Mouse (Mus musculus): Measurements from ENCODE around the gene Plppr3. TPM values are rescaled to one million over a fixed set of nuclear protein-coding genes. Genes with fewer than 3 reads are reported as not detected.

Plppr3 gene
- total and polyA plus RNA-seq, 2 experiments from 2014 or later = 2.5 to 5.9 TPM

- TF ChIP-seq CTCF (IDR thresholded peaks at IDR 0.05; ENCODE audit: low read depth) (no peak), EP300 (IDR thresholded peaks at IDR 0.05; ENCODE audit: low read depth) (no peak)
- DNase-seq (ENCODE audit: low spot score) = no peak
- H3K4me2 ChIP-seq (ENCODE audit: low read depth, low read length) = no peak overlapping the region
- H3K27me3 ChIP-seq (ENCODE audit: control insufficient read depth, insufficient read depth, low read length) = no peaks in the 10 kb centered on the region
- peaks cover 3% of the 10 kb centered on the region; the same call in 1 of the 2 replicates for H3K4me1 ChIP-seq (ENCODE audit: control insufficient read depth, insufficient read depth)
- no peak for ATAC-seq (ENCODE audit: insufficient read depth, low read depth)
- peaks cover 11% of the 10 kb centered on the region for H3K36me3 ChIP-seq (replicated peaks; ENCODE audit: control insufficient read depth, insufficient read depth, low read length)
- no peak overlapping the region for H3K9ac ChIP-seq (replicated peaks; ENCODE audit: low read depth, low read length)
- 91% methylated on average over 11 of the region's 12 CpGs for WGBS
- no peak overlapping the region for H3K27ac ChIP-seq (ENCODE audit: low read depth)
- H3K9me3 ChIP-seq (replicated peaks; ENCODE audit: control insufficient read depth, low read length) = no peaks in the 10 kb centered on the region
- H3K4me3 ChIP-seq (ENCODE audit: low read depth, low read length) = no peak overlapping the region
Observed at GRCm38 (mm10) chr10:79821731-79822130, 52.7 kb downstream of the Plppr3 start.

- Histone ChIP-seq H3K36me3 (replicated peaks; ENCODE audit: control insufficient read depth, insufficient read depth, low read length) (peaks cover 19% of the 10 kb centered on the region), H3K27ac (ENCODE audit: low read depth) (no peak within 1 kb of the TSS), H3K4me1 (ENCODE audit: control insufficient read depth, insufficient read depth) (peaks cover 3% of the 10 kb centered on the region; the same call in 1 of the 2 replicates), H3K4me2 (ENCODE audit: low read depth, low read length) (no peak within 1 kb of the TSS), H3K9me3 (replicated peaks; ENCODE audit: control insufficient read depth, low read length) (no peaks in the 10 kb centered on the region), H3K27me3 (ENCODE audit: control insufficient read depth, insufficient read depth, low read length) (no peaks in the 10 kb centered on the region), H3K4me3 (ENCODE audit: low read depth, low read length) (no peak within 1 kb of the TSS), H3K9ac (replicated peaks; ENCODE audit: low read depth, low read length) (no peak within 1 kb of the TSS)
- 67% methylated on average over 11 of the region's 11 CpGs for WGBS
- DNase-seq (ENCODE audit: low spot score) (no peak), ATAC-seq (ENCODE audit: insufficient read depth, low read depth) (no peak)
- TF ChIP-seq CTCF (IDR thresholded peaks at IDR 0.05; ENCODE audit: low read depth) = no peak
- no peak for TF ChIP-seq EP300 (IDR thresholded peaks at IDR 0.05; ENCODE audit: low read depth)
Observed at GRCm38 (mm10) chr10:79820782-79821181, 53.7 kb downstream of the Plppr3 start, which contains the start of gene Misp. Gene Misp, plus strand, starts transcription at chr10:79820989.

- Histone ChIP-seq H3K4me1 (ENCODE audit: control insufficient read depth, insufficient read depth) (peaks cover 3% of the 10 kb centered on the region; the same call in 1 of the 2 replicates), H3K36me3 (replicated peaks; ENCODE audit: control insufficient read depth, insufficient read depth, low read length) (peaks cover 24% of the 10 kb centered on the region), H3K9me3 (replicated peaks; ENCODE audit: control insufficient read depth, low read length) (no peaks in the 10 kb centered on the region), H3K27me3 (ENCODE audit: control insufficient read depth, insufficient read depth, low read length) (no peaks in the 10 kb centered on the region), H3K4me3 (ENCODE audit: low read depth, low read length) (no peak overlapping the region), H3K9ac (replicated peaks; ENCODE audit: low read depth, low read length) (no peak overlapping the region), H3K27ac (ENCODE audit: low read depth) (no peak overlapping the region), H3K4me2 (ENCODE audit: low read depth, low read length) (no peak overlapping the region)
- ATAC-seq (ENCODE audit: insufficient read depth, low read depth) (no peak), DNase-seq (ENCODE audit: low spot score) (no peak)
- 74% methylated on average over 8 of the region's 8 CpGs for WGBS
- no peak for TF ChIP-seq EP300 (IDR thresholded peaks at IDR 0.05; ENCODE audit: low read depth)
- TF ChIP-seq CTCF (IDR thresholded peaks at IDR 0.05; ENCODE audit: low read depth) = no peak
Observed at GRCm38 (mm10) chr10:79820277-79820676, 54.2 kb downstream of the Plppr3 start.

GRCm38 (mm10) chr10:79819606-79820005, 54.8 kb downstream of the Plppr3 start:
- no peak overlapping the region for H3K4me3 ChIP-seq (ENCODE audit: low read depth, low read length)
- H3K4me2 ChIP-seq (ENCODE audit: low read depth, low read length) = no peak overlapping the region
- ATAC-seq (ENCODE audit: insufficient read depth, low read depth) (no peak), DNase-seq (ENCODE audit: low spot score) (no peak)
- no peak overlapping the region for H3K9ac ChIP-seq (replicated peaks; ENCODE audit: low read depth, low read length)
- WGBS = 87% methylated on average over 17 of the region's 17 CpGs
- TF ChIP-seq EP300 (IDR thresholded peaks at IDR 0.05; ENCODE audit: low read depth) = no peak
- no peaks in the 10 kb centered on the region for H3K9me3 ChIP-seq (replicated peaks; ENCODE audit: control insufficient read depth, low read length)
- peaks cover 3% of the 10 kb centered on the region; the same call in 1 of the 2 replicates for H3K4me1 ChIP-seq (ENCODE audit: control insufficient read depth, insufficient read depth)
- H3K36me3 ChIP-seq (replicated peaks; ENCODE audit: control insufficient read depth, insufficient read depth, low read length) = peaks cover 25% of the 10 kb centered on the region
- H3K27me3 ChIP-seq (ENCODE audit: control insufficient read depth, insufficient read depth, low read length) = no peaks in the 10 kb centered on the region
- H3K27ac ChIP-seq (ENCODE audit: low read depth) = no peak overlapping the region

GRCm38 (mm10) chr10:79818225-79818624, 56.2 kb downstream of the Plppr3 start:
- H3K9ac ChIP-seq (replicated peaks; ENCODE audit: low read depth, low read length) = no peak overlapping the region
- H3K36me3 ChIP-seq (replicated peaks; ENCODE audit: control insufficient read depth, insufficient read depth, low read length) = peaks cover 25% of the 10 kb centered on the region
- no peak overlapping the region for H3K27ac ChIP-seq (ENCODE audit: low read depth)
- no peaks in the 10 kb centered on the region for H3K9me3 ChIP-seq (replicated peaks; ENCODE audit: control insufficient read depth, low read length)
- no peaks in the 10 kb centered on the region for H3K27me3 ChIP-seq (ENCODE audit: control insufficient read depth, insufficient read depth, low read length)
- DNase-seq (ENCODE audit: low spot score) = no peak
- 64% methylated on average over 4 of the region's 4 CpGs for WGBS
- H3K4me1 ChIP-seq (ENCODE audit: control insufficient read depth, insufficient read depth) = no peaks in the 10 kb centered on the region
- TF ChIP-seq EP300 (IDR thresholded peaks at IDR 0.05; ENCODE audit: low read depth) (no peak), CTCF (IDR thresholded peaks at IDR 0.05; ENCODE audit: low read depth) (no peak)
- no peak overlapping the region for H3K4me3 ChIP-seq (ENCODE audit: low read depth, low read length)
- ATAC-seq (ENCODE audit: insufficient read depth, low read depth) = no peak
- H3K4me2 ChIP-seq (ENCODE audit: low read depth, low read length) = no peak overlapping the region

GRCm38 (mm10) chr10:79817111-79817510, 57.3 kb downstream of the Plppr3 start:
- WGBS = 71% methylated on average over 2 of the region's 2 CpGs
- no peak for ATAC-seq (ENCODE audit: insufficient read depth, low read depth)

More at GRCm38 (mm10) chr10:79817111-79817510, 57.3 kb downstream of the Plppr3 start:
- peaks cover 25% of the 10 kb centered on the region for H3K36me3 ChIP-seq (replicated peaks; ENCODE audit: control insufficient read depth, insufficient read depth, low read length)
- H3K27me3 ChIP-seq (ENCODE audit: control insufficient read depth, insufficient read depth, low read length) = no peaks in the 10 kb centered on the region
- no peak overlapping the region for H3K9ac ChIP-seq (replicated peaks; ENCODE audit: low read depth, low read length)
- DNase-seq (ENCODE audit: low spot score) = no peak
- no peaks in the 10 kb centered on the region for H3K9me3 ChIP-seq (replicated peaks; ENCODE audit: control insufficient read depth, low read length)
- TF ChIP-seq CTCF (IDR thresholded peaks at IDR 0.05; ENCODE audit: low read depth) (peak; percentile 42), EP300 (IDR thresholded peaks at IDR 0.05; ENCODE audit: low read depth) (no peak)
- no peaks in the 10 kb centered on the region for H3K4me1 ChIP-seq (ENCODE audit: control insufficient read depth, insufficient read depth)
- H3K27ac ChIP-seq (ENCODE audit: low read depth) = no peak overlapping the region
- no peak overlapping the region for H3K4me2 ChIP-seq (ENCODE audit: low read depth, low read length)
- H3K4me3 ChIP-seq (ENCODE audit: low read depth, low read length) = no peak overlapping the region

Measured in heart, postnatal 0 days (tissue).